Mouse (Mus musculus) frontal cortex, postnatal 10 days (tissue): ENCODE measurements around the gene Frmpd1.
A peak's percentile ranks its signal among the peaks of the same experiment; 100 is the strongest.

Experiments used
- DNase-seq, 2 experiments: peaks; one replicate each; pipeline ENCODE4 v3.0.0; 2022; ENCODE audit warnings: low spot score in 2 of 2, mixed read lengths in 1 of 2

Gene Frmpd1

DNA sequence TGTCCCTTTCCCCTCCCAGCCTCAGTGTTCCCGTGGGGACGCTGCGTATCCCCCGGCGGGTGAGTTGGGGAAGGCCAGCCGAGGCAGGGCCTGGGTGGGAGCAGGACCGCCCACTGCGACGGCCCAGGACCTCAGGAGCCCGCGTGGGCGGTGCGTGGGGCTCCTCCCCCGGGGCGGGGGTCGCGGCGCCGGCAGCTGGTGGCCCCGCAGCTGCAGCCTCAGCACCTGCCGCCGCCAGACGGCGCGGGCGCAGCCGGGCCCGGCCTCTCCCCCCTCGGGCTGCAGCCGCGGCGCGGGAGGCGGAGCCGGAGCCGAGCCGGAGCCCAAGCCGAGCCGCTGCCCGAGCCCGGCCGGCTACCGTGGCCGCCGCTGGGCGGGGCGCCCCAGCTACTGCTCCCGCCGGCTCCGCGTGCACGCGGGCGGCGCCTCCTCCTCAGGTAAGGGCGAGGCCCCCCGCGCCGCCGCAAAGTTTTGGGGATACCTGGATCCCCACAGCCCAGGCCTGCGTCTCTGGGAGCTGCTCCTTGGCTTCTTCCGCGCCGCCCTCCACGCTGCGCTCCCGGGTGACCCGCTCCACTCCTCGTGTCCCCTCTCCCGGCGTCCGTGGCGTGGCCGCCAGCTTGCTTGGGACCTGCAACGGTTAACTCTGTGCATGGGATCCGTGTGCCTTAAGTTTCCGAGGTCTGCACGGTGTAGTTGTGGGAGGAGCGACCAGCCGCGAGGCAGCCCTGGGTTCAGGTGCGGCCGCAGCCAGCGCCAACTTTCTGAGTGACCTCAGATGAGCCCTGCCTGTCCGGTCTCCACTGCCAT is at the start of gene Frmpd1:
Frmpd1 (plus strand) TSS at position 355 of the 810 bp plus-strand sequence.
- peak; percentile 46 to 57 for DNase-seq

DNA sequence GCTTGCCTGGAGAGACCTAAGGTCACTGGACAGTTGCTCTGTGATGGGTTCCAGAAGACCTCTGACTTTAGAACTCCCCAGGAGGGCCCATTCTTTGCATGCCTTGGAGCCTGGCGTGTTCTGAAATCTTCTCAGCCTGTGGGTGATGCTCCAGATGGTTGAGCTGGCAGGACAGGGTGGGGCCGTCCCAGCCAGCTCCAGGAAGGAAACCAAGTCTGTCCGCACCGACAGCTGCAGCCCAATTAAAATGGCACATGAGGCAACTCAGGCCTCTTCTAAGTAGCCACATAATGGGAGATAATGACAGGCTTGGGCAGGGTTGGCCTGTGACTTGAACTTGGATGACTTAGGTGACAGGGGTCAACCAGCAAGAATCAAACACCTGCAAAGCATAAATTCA is 47.0 kb upstream of the Frmpd1 start:
- no peak for DNase-seq

- no peak for DNase-seq
These were observed 42.8 kb upstream of the Frmpd1 start for GRCm38 (mm10) chr4:45141835-45142234.

DNA sequence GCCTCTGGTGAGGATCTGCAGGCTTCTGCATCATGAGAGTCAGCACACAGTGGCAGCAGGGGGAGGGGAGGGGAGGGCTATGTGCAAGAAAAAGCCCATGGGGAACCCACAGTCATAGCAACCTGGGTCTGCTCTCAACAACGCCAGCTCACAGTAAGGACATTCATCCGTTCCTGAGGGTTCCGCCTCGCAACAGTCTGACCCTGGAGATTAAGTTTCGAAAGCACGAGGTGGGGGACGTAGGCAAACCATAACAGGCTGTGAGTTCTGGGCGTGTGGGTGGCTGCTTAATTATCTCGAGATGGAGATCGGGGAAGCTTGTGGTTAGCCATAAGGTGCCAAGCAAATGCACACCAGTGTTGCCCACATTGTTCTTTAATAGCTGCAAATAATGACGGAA is 42.3 kb upstream of the Frmpd1 start:
- DNase-seq, result no peak

DNA sequence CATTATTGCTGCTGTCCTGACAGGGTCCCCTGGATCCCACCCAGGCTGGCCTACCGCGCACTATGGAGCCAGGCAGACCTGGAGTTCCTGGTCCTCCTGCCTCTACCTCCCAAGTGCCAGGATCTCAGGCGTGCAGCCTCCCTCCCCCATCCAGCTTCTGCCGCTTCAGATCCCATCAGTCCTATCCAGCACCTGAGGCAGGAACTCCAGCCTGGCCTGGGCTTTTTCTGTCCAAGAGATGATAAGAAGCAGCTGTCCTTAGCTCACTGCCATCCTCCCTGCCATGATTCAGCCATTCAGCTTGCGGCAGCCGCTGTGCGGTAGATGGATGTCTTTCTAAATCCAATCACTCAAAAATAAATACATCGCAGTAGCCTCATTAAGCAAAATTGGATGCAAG is 41.7 kb upstream of the Frmpd1 start:
- no peak for DNase-seq

DNA sequence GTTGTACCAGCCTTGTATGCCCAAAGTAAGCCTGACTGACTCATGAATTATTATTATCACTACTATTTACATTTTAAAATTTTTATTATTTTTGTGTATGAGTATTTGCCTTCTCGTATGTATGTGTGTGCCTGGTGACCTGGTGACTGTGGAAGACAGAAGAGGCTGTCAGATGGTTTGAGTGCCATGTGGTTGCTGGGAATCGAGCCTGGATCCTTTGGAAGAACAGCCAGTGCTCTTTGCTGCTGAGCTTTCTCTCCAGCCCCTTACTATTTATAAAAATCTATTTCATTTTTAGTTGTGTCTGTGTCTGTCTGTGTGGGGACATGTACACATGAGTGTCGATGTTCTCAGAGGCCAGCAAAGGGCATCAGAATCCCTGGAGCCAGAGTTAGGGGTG is 28.2 kb upstream of the Frmpd1 start:
- no peak for DNase-seq

- no peak for DNase-seq
These were observed 26.1 kb upstream of the Frmpd1 start for GRCm38 (mm10) chr4:45158608-45159007.

GRCm38 (mm10) chr4:45160773-45161172 is 23.9 kb upstream of the Frmpd1 start:
- DNase-seq, result no peak

DNA sequence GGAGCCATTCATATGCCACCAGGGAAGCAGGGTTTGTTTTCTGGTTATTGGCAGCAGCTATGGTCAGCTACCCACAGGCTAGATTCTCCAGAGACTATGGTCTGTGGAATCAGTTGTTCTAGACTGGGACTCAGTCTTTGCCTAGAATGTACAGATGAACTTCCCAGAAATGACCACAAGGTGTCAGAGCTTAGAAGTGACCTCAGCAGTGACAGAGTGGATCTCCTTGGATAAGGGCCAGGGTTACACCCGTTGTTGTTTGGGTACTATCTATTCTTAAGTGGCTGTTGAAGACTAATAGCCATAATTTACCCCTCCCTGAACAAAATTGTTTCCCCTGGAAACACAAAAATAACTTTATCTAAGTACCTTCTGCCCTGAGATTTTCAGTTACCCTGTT is 21.0 kb upstream of the Frmpd1 start:
- no peak for DNase-seq

DNA sequence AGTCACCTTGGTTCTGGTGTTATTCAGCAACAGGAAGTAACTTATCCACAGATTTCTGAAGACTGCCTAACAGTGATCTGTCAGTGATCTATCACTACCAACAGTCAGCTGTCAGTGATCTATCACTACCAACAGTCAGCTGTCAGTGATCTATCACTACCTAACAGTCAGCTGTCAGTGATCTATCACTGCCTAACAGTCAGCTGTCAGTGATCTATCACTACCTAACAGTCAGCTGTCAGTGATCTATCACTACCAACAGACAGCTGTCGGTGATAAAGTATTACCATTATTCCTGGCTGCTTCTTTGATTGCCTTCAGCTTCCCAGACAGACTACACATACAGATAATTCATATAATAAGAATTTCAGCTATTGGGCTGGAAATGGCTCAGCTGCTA is 19.2 kb upstream of the Frmpd1 start:
- no peak for DNase-seq

GRCm38 (mm10) chr4:45165955-45166354 is 18.7 kb upstream of the Frmpd1 start:
- no peak for DNase-seq

- no peak for DNase-seq
These were observed 13.3 kb upstream of the Frmpd1 start for GRCm38 (mm10) chr4:45171340-45171739.

- no peak for DNase-seq
These were observed 706 bp upstream of the Frmpd1 start for GRCm38 (mm10) chr4:45183818-45184520.

DNA sequence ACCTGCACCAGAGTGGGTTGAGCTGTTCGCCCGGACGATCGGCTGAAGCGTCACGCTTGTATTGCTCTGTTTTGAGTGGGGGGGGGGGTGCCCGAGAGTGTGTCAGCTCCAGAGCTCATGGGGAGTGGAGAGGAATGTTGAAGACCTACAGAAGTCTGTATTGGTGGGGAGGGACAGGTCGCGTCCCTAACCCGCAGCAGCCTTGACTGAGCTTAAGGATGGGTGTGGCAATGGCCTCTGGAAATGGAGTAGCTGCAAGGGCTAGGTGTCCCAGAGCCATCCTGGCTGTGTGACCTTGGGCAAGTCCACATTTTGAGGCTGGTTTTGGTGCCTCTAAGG is 625 bp downstream of the Frmpd1 start:
- no peak for DNase-seq

GRCm38 (mm10) chr4:45198296-45198695 is 13.6 kb downstream of the Frmpd1 start:
- DNase-seq, result no peak

DNA sequence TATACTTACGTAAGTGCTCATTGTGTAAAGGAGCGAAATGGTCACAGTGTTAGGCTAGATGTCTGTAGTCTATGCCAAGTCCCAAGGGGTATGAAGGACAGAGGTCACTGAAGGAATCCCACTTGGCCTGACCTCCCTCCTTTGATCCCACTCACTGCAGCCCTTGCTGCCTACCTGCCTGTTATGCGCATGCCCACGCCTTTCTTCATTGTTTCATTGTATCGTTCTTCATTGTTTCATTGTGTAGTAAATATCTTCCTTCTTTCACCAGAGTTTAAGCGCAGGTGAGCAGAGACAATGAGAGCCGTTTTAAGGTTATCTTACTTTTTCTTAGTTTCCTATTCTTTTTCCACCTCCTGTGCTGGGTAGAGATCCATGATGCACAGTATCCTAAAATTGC is 18.6 kb downstream of the Frmpd1 start:
- DNase-seq, result no peak

DNA sequence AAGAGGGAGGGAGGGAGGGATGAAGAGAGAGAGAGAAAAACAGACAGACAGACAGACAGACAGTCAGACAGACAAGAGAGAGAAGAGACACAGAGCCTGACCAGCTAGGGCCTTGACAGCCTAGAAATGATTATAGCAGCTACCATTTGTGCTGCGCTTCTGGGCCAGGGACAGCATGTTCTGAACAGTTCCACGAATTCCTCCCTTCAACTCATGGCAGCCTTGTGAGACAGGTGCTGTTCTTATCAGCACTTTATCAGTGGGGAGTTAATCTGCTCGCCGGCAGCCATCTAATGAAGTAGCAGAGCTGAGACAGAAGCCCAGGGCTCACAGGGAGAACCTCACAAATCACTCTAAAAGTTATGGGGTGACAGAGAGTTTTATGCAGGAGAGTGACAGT is 22.8 kb downstream of the Frmpd1 start:
- no peak for DNase-seq

DNA sequence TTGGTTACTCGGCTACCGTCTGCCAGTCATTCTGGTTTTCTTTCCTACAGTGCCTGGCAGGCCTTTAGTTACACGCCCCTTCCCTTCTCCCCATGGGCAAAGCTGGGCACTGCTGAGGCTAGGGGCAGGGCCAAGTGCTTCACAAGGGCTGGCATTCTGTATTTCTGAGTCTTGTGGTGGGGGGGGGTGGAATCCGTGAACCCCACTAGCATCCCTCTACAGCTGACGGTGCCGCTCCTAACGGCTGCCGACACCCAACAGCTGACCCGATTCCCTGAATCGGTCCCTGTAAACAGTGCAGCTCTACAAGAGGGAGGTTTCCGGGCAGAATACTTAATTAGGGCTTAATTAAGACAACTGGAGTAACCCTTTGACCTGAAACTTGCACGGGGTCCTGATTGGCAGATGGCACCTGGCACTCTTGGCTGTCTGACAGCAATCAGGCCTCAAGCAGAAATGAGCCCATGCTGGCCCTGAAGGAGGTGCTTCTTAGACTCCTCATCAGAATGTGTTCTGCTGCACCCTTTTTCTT is 24.2 kb downstream of the Frmpd1 start:
- peak; percentile 24 to 38 for DNase-seq

GRCm38 (mm10) chr4:45212342-45213063 is 27.8 kb downstream of the Frmpd1 start:
- no peak for DNase-seq

DNA sequence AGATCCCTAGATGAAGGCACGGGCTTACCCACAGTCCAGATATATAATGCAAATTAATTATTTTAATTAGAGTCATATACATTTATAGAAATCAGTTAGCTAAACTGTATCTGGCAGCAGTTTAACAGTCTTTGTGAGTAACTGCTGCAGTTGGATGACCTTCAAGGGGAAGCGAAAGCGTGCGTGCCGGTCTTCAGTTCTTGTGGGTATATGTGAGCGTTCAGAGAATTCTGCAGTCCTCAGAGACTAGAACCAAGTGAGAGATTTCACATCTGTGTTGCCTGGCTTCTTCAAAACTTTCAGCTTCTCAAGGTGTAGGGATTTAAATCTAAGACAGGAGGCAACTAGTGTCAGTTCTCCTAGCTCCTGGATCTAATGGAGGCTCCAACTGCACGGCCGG is 35.3 kb downstream of the Frmpd1 start:
- no peak for DNase-seq

DNA sequence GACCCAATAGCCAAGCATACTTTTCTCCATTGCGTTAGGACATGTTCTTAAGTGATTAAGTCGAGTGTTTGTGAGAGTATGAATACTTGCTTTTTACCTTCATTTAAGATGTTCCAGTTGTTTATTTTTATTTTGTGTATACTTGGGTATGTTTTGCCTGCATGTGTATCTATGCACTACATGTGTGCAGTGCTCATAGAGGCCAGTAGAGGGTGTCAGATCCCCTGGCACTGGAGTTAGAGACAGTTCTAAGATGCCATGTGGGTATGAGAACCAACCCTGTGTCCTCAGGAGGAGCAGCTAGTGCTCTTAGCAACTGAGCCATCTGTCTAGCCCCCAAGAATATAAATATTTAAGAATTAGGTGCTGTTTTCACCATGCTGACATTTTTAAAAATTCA is 37.7 kb downstream of the Frmpd1 start:
- DNase-seq, result no peak

- no peak for DNase-seq
These were observed 45.6 kb downstream of the Frmpd1 start for GRCm38 (mm10) chr4:45230263-45230662.

DNA sequence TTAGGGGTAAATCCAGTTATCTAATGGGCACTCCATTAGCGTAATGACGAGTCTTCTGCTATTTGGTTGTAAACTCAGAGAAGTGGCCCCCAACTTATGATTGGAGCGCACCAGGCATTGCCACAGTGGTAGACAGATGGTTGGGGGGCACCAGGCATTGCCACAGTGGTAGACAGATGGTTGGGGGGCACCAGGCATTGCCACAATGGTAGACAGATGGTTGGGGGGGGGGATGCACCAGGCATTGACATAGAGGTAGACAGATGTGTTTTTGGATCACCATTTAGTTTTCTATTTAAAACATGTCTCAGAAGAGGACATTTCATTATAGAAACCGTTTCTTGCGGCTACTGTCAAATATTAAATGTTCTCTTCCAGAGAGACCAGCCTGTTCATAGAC is 53.6 kb downstream of the Frmpd1 start:
- DNase-seq, result no peak
